Mouse (Mus musculus) adrenal gland, postnatal 10 days (tissue): ENCODE results near the gene Epb41. TPM values are rescaled to one million over a fixed set of nuclear protein-coding genes. Genes with fewer than 3 reads are reported as not detected.

Experiments
- DNase-seq: peaks from one replicate; pipeline ENCODE4 v3.0.0; 2021; ENCODE audit warnings: mixed read lengths
- total RNA-seq, 2 experiments: library from RNA; stranded (reverse); gene quantifications; 2 replicates each; pipeline ENCODE4 v1.2.3; 2021

Epb41 gene
- total RNA-seq, 2 experiments from 2014 or later, result 77.8 to 79.6 TPM

- DNase-seq, result peak; percentile 69
These were observed 155.0 kb downstream of the Epb41 start for GRCm38 (mm10) chr4:131920141-131920594.

- no peak for DNase-seq
These were observed 155.5 kb downstream of the Epb41 start for GRCm38 (mm10) chr4:131919506-131920140.

- DNase-seq, result peak; percentile 37
These were observed 156.2 kb downstream of the Epb41 start for GRCm38 (mm10) chr4:131918711-131919500.

GRCm38 (mm10) chr4:131918026-131918533, 157.0 kb downstream of the Epb41 start:
- DNase-seq, result peak; percentile 38

- no peak for DNase-seq
These were observed 158.0 kb downstream of the Epb41 start for GRCm38 (mm10) chr4:131917010-131917555.

- DNase-seq, result peak; percentile 90
These were observed 158.7 kb downstream of the Epb41 start for GRCm38 (mm10) chr4:131916425-131916824.

GRCm38 (mm10) chr4:131915821-131916328, 159.2 kb downstream of the Epb41 start:
- no peak for DNase-seq

GRCm38 (mm10) chr4:131914891-131915469, 160.1 kb downstream of the Epb41 start:
- DNase-seq, result no peak

- DNase-seq, result no peak
These were observed 161.0 kb downstream of the Epb41 start for GRCm38 (mm10) chr4:131914046-131914643.

- no peak for DNase-seq
These were observed 161.6 kb downstream of the Epb41 start for GRCm38 (mm10) chr4:131913526-131913925.

- no peak for DNase-seq
These were observed 163.6 kb downstream of the Epb41 start for GRCm38 (mm10) chr4:131911521-131911920.

GRCm38 (mm10) chr4:131910237-131910994, 164.7 kb downstream of the Epb41 start:
- DNase-seq, result no peak

GRCm38 (mm10) chr4:131907912-131908311, 167.2 kb downstream of the Epb41 start:
- DNase-seq, result no peak

GRCm38 (mm10) chr4:131906423-131906822, 168.7 kb downstream of the Epb41 start:
- DNase-seq, result no peak

GRCm38 (mm10) chr4:131904478-131904877, 170.6 kb downstream of the Epb41 start:
- peak; percentile 67 for DNase-seq

GRCm38 (mm10) chr4:131901090-131901489, 174.0 kb downstream of the Epb41 start:
- DNase-seq, result no peak

GRCm38 (mm10) chr4:131899180-131899554, 176.0 kb downstream of the Epb41 start:
- DNase-seq, result no peak

- DNase-seq, result no peak
These were observed 176.5 kb downstream of the Epb41 start for GRCm38 (mm10) chr4:131898503-131899179.

GRCm38 (mm10) chr4:131897787-131898186, 177.3 kb downstream of the Epb41 start:
- no peak for DNase-seq

GRCm38 (mm10) chr4:131897109-131897508, 178.0 kb downstream of the Epb41 start:
- no peak for DNase-seq

- no peak for DNase-seq
These were observed 184.4 kb downstream of the Epb41 start for GRCm38 (mm10) chr4:131890692-131891091.
